Mouse (Mus musculus): Measurements from ENCODE around the gene Kmt2e. TPM values are rescaled to one million over a fixed set of nuclear protein-coding genes. Genes with fewer than 3 reads are reported as not detected.

Gene Kmt2e
- polyA plus RNA-seq, 1 experiment: 13.8 TPM

- Histone ChIP-seq H3K4me3 (ENCODE audit: control insufficient read depth, low read depth, low read length) (no peak overlapping the region), H3K36me3 (ENCODE audit: control insufficient read depth, insufficient read depth, low read length) (no peaks in the 10 kb centered on the region), H3K4me1 (ENCODE audit: control insufficient read depth, insufficient read depth, low read length) (peaks cover 4% of the 10 kb centered on the region), H3K27me3 (ENCODE audit: control insufficient read depth, insufficient read depth, low read length) (no peaks in the 10 kb centered on the region), H3K27ac (ENCODE audit: control insufficient read depth, insufficient read depth, low read depth, low read length) (no peak overlapping the region)
- TF ChIP-seq CTCF (IDR thresholded peaks at IDR 0.05; ENCODE audit: control insufficient read depth, insufficient read depth, insufficient replicate concordance, low read depth, low read length): no peak
- no peak for TF ChIP-seq POLR2A (IDR thresholded peaks at IDR 0.05; ENCODE audit: control insufficient read depth, low read depth, low read length)
These were observed 44.5 kb upstream of the Kmt2e start for GRCm38 (mm10) chr5:23389601-23390305.

DNA sequence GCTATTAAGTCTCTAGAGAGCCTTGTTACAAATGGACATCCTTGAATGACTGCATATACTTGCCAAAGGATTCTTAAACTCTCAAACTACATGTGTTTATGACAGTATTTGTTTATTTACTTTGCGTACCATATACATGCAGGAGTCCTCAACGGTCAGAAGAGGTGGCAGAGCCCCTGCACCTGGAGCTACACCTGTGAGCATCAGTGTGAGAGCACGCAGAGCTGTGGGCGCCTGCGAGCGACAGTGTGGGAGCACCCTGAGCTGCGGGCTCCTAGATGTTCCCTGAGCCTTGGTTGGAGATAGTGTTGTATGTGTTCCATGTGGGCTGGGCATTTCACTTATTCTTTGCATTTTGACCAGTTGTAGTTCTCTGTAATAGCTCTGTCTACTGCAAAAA is 42.5 kb upstream of the Kmt2e start:
- TF ChIP-seq CTCF (IDR thresholded peaks at IDR 0.05; ENCODE audit: control insufficient read depth, insufficient read depth, insufficient replicate concordance, low read depth, low read length): no peak
- no peak for TF ChIP-seq POLR2A (IDR thresholded peaks at IDR 0.05; ENCODE audit: control insufficient read depth, low read depth, low read length)
- H3K4me1 ChIP-seq (ENCODE audit: control insufficient read depth, insufficient read depth, low read length): no peaks in the 10 kb centered on the region; the same call in 1 of the 2 replicates
- no peaks in the 10 kb centered on the region for H3K36me3 ChIP-seq (ENCODE audit: control insufficient read depth, insufficient read depth, low read length)
- no peaks in the 10 kb centered on the region for H3K27me3 ChIP-seq (ENCODE audit: control insufficient read depth, insufficient read depth, low read length)
- H3K4me3 ChIP-seq (ENCODE audit: control insufficient read depth, low read depth, low read length): no peak overlapping the region
- H3K27ac ChIP-seq (ENCODE audit: control insufficient read depth, insufficient read depth, low read depth, low read length): no peak overlapping the region

GRCm38 (mm10) chr5:23393870-23394269 is 40.4 kb upstream of the Kmt2e start:
- TF ChIP-seq POLR2A (IDR thresholded peaks at IDR 0.05; ENCODE audit: control insufficient read depth, low read depth, low read length) (no peak), CTCF (IDR thresholded peaks at IDR 0.05; ENCODE audit: control insufficient read depth, insufficient read depth, insufficient replicate concordance, low read depth, low read length) (no peak)
- Histone ChIP-seq H3K27me3 (ENCODE audit: control insufficient read depth, insufficient read depth, low read length) (no peaks in the 10 kb centered on the region), H3K4me3 (ENCODE audit: control insufficient read depth, low read depth, low read length) (no peak overlapping the region), H3K36me3 (ENCODE audit: control insufficient read depth, insufficient read depth, low read length) (no peaks in the 10 kb centered on the region), H3K27ac (ENCODE audit: control insufficient read depth, insufficient read depth, low read depth, low read length) (no peak overlapping the region), H3K4me1 (ENCODE audit: control insufficient read depth, insufficient read depth, low read length) (no peaks in the 10 kb centered on the region)

- Histone ChIP-seq H3K4me1 (ENCODE audit: control insufficient read depth, insufficient read depth, low read length) (no peaks in the 10 kb centered on the region), H3K27ac (ENCODE audit: control insufficient read depth, insufficient read depth, low read depth, low read length) (no peak overlapping the region), H3K27me3 (ENCODE audit: control insufficient read depth, insufficient read depth, low read length) (no peaks in the 10 kb centered on the region), H3K36me3 (ENCODE audit: control insufficient read depth, insufficient read depth, low read length) (no peaks in the 10 kb centered on the region), H3K4me3 (ENCODE audit: control insufficient read depth, low read depth, low read length) (no peak overlapping the region)
- TF ChIP-seq CTCF (IDR thresholded peaks at IDR 0.05; ENCODE audit: control insufficient read depth, insufficient read depth, insufficient replicate concordance, low read depth, low read length) (no peak), POLR2A (IDR thresholded peaks at IDR 0.05; ENCODE audit: control insufficient read depth, low read depth, low read length) (no peak)
These were observed 39.7 kb upstream of the Kmt2e start for GRCm38 (mm10) chr5:23394366-23395145.

GRCm38 (mm10) chr5:23395721-23396120 is 38.5 kb upstream of the Kmt2e start:
- Histone ChIP-seq H3K36me3 (ENCODE audit: control insufficient read depth, insufficient read depth, low read length) (no peaks in the 10 kb centered on the region), H3K27ac (ENCODE audit: control insufficient read depth, insufficient read depth, low read depth, low read length) (no peak overlapping the region), H3K4me3 (ENCODE audit: control insufficient read depth, low read depth, low read length) (no peak overlapping the region), H3K4me1 (ENCODE audit: control insufficient read depth, insufficient read depth, low read length) (no peaks in the 10 kb centered on the region), H3K27me3 (ENCODE audit: control insufficient read depth, insufficient read depth, low read length) (no peaks in the 10 kb centered on the region)
- TF ChIP-seq CTCF (IDR thresholded peaks at IDR 0.05; ENCODE audit: control insufficient read depth, insufficient read depth, insufficient replicate concordance, low read depth, low read length) (no peak), POLR2A (IDR thresholded peaks at IDR 0.05; ENCODE audit: control insufficient read depth, low read depth, low read length) (no peak)

GRCm38 (mm10) chr5:23396756-23397155 is 37.5 kb upstream of the Kmt2e start:
- H3K27ac ChIP-seq (ENCODE audit: control insufficient read depth, insufficient read depth, low read depth, low read length): no peak overlapping the region
- H3K27me3 ChIP-seq (ENCODE audit: control insufficient read depth, insufficient read depth, low read length): no peaks in the 10 kb centered on the region
- TF ChIP-seq CTCF (IDR thresholded peaks at IDR 0.05; ENCODE audit: control insufficient read depth, insufficient read depth, insufficient replicate concordance, low read depth, low read length): no peak
- TF ChIP-seq POLR2A (IDR thresholded peaks at IDR 0.05; ENCODE audit: control insufficient read depth, low read depth, low read length): no peak
- no peaks in the 10 kb centered on the region for H3K4me1 ChIP-seq (ENCODE audit: control insufficient read depth, insufficient read depth, low read length)
- no peak overlapping the region for H3K4me3 ChIP-seq (ENCODE audit: control insufficient read depth, low read depth, low read length)
- no peaks in the 10 kb centered on the region for H3K36me3 ChIP-seq (ENCODE audit: control insufficient read depth, insufficient read depth, low read length)

GRCm38 (mm10) chr5:23400156-23400555 is 34.1 kb upstream of the Kmt2e start:
- Histone ChIP-seq H3K4me3 (ENCODE audit: control insufficient read depth, low read depth, low read length) (no peak overlapping the region), H3K27me3 (ENCODE audit: control insufficient read depth, insufficient read depth, low read length) (no peaks in the 10 kb centered on the region), H3K27ac (ENCODE audit: control insufficient read depth, insufficient read depth, low read depth, low read length) (no peak overlapping the region), H3K4me1 (ENCODE audit: control insufficient read depth, insufficient read depth, low read length) (no peaks in the 10 kb centered on the region), H3K36me3 (ENCODE audit: control insufficient read depth, insufficient read depth, low read length) (no peaks in the 10 kb centered on the region)
- TF ChIP-seq CTCF (IDR thresholded peaks at IDR 0.05; ENCODE audit: control insufficient read depth, insufficient read depth, insufficient replicate concordance, low read depth, low read length): no peak
- TF ChIP-seq POLR2A (IDR thresholded peaks at IDR 0.05; ENCODE audit: control insufficient read depth, low read depth, low read length): no peak
